Mouse (Mus musculus): ENCODE results near the gene Kdelr1.

DNA sequence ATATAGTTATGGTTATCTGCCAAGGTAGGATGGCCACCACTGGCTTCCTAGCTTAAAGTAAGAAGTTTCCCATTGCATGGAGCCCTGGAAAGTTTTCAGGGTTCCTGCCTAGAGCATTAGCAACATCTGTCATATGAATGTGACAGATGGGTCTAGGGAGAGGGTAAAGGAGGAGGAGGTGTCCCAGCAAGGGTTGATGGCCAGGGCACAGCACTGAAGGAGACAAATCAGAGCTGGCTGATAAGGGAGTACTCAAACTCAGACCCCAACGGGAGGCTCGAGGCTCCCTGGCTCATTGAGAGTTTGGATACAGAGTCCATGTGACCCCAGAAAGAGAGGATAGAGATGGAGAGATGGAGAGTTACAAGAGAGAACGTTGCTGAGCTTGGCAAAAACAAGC lies 21.9 kb upstream of the Kdelr1 start:
- TF ChIP-seq POLR2AphosphoS2 (IDR thresholded peaks at IDR 0.05; ENCODE audit: insufficient read length, low read depth) (no peak), MAX (IDR thresholded peaks at IDR 0.05; ENCODE audit: low read depth) (no peak), POLR2A (IDR thresholded peaks at IDR 0.05; ENCODE audit: insufficient read length, low read depth) (no peak), TCF12 (IDR thresholded peaks at IDR 0.05; ENCODE audit: insufficient read depth, poor library complexity, severe bottlenecking) (no peak), USF1 (IDR thresholded peaks at IDR 0.05; ENCODE audit: low read depth) (no peak), MYOG (IDR thresholded peaks at IDR 0.05; ENCODE audit: control insufficient read depth in 1 of 3, insufficient read depth in 1 of 3, insufficient read length in 2 of 3, low read depth in 2 of 3) (no peak), TCF3 (IDR thresholded peaks at IDR 0.05; ENCODE audit: insufficient read length, low read depth) (no peak), CEBPB (IDR thresholded peaks at IDR 0.05; ENCODE audit: insufficient read depth, poor library complexity, severe bottlenecking) (no peak), E2F4 (IDR thresholded peaks at IDR 0.05; ENCODE audit: insufficient read depth) (no peak), MYOD1 (IDR thresholded peaks at IDR 0.05; ENCODE audit: control insufficient read depth in 1 of 3, insufficient read length in 2 of 3, low read depth in 2 of 3) (no peak), SRF (IDR thresholded peaks at IDR 0.05; ENCODE audit: control insufficient read depth, insufficient read length, low read depth) (no peak)

Measured in myocyte (in vitro differentiated cells).